Mouse (Mus musculus) T-helper 17 cell (primary cell): ENCODE data around the gene Smg6.

Experiments used
- in situ Hi-C, 2 experiments: fragments of 300-600 bp; cut with MboI, MseI; formaldehyde crosslinking; loops; 1 replicate in 1 of 2; 2 replicates in 1 of 2; pipeline ENCODE4 v1.15.1; 2025; ENCODE audit warnings: high pct_unique_total_duplicates in 2 of 2

Gene Smg6

DNA sequence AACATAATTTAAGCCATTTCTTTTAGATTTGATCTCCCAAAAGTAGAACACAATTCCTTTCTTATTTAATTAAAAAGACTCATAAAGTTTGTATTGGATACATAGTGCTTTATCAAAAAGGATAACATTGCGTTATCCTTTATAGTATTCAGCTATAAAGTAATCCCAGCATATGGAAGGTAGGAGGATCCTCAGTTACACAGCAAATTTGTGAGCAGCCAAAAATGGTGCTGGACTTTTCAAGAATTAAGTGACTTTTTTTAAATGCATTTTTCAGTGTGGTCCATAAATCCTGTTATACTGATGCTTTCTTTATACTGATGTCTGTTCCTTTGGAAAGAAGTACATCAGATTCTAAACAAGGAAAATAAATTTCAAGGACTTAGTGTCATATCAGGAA lies 169.1 kb downstream of the Smg6 start:
- in situ Hi-C loops = no loop called here

DNA sequence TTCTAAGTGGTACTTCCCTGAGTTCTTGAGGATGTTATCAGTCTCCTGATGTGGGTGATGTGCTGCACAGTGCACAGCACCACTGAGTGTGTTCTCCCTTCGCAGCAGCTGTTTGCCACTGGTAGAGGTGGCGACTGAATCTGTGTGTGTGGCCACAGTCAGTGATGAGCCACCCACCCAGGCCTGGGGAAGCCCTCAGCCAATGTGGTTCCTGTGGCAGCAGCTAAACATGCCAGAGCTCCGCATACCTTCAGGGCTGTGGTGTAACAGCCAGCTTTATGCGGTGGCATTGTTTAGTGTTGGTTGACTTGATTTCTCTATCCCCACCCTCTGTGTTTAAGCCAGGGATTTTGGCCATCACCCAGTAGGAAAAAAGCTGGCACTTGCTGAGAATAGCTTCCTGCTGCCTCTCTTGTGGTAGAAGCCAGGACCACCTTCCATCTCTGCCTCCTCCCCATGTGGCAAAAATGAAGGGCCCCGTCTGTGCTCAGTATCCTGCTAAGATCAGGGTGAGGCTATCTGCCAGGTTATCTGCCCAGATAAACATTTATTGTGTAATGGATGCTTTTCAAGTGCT lies 177.2 kb downstream of the Smg6 start:
- in situ Hi-C loops = no loop called here

DNA sequence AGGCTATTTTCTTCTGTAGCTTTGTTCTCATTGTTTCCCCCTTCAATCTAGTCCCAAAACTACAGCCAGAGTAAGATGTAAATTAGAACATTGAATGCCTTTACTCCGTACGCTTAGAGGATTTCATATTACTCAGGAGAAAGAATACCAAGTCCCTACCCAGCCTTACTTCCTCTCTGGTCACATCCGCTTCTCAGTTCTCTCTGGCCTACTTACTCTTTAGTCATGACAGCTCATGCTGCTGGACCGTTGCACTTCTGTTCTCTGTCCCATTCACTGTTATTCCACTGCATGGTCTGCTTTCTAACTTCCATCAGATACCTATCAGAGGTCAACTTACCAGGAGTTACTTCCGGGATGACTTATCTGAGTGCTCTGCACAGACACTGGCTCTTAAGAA lies 181.0 kb downstream of the Smg6 start:
- in situ Hi-C loops = no loop called here

DNA sequence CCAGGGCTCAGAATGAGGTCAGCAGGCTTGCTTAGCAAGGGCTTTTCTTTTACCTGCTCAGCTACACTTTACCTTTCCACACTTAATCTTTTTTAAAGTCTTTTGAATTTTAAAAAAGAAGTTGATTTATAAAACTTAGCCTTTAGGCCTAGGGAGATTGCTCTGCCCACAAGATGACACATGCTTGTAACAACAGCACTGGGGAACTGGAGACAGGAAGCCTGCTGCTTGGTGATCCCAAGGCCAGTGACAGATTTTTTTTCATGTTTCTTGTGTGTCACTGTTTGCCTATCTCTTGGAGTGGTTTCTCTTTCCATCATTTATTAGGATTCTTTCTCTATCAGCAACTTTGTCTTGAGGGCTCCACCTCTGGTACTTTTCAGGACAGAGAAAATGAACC lies 183.3 kb downstream of the Smg6 start:
- in situ Hi-C loops = no loop called here

DNA sequence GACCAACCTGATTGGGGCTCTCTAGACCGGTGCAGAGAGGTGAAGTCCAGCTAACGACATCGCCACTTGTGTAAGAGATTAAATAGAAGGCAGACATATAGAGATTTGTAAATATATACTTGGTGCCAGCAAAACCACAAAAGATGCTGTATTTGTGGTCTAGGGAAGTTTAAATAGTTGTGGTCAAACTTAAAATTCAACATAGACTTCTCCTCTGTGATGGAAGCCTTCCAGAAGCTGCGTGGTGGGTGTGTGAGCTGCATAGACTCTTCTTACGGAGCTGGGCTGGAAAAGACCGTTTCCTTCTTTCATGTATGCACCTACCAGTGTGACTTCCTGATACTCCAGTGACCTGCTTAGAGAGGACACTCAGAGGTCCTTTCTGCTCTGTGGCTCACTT lies 190.8 kb downstream of the Smg6 start:
- in situ Hi-C loops = no loop called here

DNA sequence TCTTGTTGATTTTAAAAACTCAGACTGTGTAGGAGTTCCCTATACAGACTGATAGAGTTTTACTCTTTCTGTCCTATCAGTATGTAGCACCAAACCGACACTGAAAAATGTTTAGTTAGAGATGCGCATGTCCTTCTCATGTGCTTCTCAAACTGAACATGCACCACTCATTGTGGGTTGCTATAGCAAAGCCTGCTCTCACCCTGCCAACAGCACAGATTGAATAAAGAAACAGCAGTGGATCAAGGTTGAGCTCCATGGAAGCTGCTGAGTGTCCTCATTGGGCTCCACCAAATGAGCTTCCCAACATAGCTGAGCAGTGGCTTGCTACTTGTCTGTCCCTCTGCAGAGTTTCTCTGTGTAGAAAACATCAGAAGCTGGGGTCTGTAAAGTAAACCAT lies 192.5 kb downstream of the Smg6 start:
- in situ Hi-C loops = no loop called here

DNA sequence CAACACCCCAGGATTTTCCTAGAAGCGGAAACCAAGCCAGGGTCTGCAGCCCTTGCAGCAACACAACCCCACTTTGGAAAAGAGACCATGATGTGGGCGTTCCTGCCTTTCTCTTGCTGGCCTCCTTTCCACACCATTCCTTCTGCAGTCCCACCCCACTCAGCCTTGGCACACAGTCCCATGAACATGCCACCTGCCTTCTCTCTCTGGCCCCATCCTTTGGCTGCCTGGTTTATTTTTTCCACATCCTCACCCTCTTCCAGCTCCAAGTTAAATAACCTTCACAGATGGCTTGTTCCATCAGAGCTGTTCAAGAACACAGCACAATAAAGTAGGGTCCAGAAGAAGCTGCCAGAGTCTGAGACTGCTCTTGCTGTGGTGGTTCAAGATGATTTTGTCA lies 193.7 kb downstream of the Smg6 start:
- in situ Hi-C loops = no loop called here

DNA sequence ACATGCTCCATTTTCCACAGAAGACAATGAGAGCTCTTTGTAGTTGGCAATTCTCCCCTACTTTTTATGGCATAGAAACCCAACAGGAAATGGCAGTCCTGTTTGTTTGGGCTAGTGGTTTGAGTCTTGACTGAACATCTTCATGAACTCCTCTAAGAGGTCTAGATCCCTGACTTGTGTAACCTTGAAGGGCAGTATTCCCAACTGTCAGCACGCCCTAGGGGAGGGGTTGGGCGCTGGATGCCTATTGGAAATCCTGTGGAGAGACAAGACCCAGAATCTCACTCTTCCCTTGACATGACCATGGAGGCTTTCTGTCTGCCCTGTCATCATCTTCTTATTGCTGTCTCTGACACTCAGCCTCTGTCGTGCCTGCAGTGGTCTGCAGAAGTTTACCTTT lies 194.2 kb downstream of the Smg6 start:
- in situ Hi-C loops = no loop called here

DNA sequence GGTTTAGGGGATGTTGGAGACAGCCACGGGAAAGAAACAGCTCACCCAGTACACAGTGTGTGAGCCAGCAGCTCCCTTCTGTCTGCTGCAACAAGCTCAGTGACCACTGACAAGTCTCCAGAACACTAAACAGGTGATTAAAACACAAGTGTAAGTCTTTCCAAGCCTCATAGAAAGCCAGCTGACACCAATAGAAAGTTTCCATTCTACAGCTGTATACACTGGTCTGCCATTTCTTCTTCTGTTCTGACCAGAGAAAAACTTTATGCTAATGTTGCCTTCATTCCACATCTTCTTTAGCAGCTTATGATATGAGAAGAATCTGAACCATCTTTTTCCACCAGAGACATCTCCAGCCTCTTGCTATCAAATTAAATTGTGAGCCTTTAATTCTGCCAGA lies 195.7 kb downstream of the Smg6 start:
- in situ Hi-C loops = no loop called here

DNA sequence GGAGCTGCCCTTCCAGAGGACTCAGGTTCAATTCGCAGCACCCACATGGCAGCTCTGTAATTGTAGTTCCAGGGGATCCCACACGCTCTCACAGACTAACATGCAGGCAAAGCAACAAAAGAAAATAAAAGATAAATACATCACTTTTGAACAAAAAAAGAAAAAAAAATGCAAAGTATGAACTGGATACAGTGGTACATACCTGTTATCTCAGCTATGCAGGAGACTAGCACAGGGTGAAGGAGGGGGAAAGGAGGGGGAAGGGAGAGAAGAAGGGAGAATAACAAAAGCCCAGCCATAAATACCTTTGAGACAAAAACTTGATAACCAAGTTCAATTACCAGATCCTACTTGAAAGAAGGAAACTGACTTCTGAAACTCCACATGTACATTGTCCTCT lies 198.8 kb downstream of the Smg6 start:
- in situ Hi-C loops = no loop called here

DNA sequence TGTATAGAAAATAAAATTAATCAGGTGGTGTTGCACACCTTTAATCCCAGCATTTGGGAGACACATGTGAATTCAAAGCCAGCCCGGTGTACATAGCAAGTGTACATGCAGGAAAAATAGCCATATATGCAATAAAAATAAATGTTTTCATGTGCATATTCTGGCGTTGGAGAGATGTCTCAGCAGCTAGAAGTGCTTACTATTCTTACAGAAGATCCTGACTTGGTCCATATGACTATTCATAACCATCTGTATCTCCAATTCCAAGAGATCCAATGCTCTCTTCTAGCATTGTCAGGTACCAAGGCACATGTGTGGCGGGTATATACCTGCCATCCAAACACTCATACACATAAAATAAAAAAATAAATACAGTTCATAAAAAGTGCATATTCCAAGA lies 200.8 kb downstream of the Smg6 start:
- in situ Hi-C loops = no loop called here

DNA sequence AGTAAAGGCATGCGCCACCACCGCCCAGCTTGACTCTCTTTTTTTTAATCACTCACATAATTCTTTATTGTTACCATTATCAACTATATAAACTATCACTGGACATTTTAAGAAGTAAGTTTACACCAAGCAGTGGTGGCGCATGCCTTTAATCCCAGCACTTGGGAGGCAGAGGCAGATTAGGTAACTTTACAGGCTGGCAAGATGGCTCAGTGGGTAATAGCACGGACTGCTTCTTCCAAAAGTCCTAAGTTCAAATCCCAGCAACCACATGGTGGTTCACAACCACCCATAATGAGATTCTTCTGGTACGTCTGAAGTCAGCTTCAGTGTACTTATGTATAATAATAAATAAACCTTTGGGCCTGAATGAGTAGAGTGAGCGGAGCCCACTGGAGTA lies 203.9 kb downstream of the Smg6 start:
- in situ Hi-C loops = no loop called here

DNA sequence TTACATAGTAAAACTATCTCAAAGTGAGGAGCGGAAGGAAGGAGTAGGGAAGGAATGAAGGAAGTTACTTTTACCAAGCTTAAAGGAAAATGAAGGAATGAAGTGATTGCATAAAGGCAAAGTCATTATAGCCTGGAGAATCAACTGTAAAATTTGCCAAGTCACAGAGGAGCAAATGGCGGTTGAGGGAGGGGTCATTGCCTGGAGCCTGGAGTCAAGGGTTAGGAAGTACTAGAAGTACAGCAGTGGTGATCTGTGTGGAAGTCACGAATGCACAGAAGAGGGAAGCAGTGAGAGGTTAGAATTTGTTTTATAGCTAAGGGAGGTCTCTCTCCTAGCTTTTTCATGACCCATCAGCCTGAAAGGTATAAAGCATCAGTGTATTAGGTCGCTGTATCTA lies 205.7 kb downstream of the Smg6 start:
- in situ Hi-C loops = no loop called here

DNA sequence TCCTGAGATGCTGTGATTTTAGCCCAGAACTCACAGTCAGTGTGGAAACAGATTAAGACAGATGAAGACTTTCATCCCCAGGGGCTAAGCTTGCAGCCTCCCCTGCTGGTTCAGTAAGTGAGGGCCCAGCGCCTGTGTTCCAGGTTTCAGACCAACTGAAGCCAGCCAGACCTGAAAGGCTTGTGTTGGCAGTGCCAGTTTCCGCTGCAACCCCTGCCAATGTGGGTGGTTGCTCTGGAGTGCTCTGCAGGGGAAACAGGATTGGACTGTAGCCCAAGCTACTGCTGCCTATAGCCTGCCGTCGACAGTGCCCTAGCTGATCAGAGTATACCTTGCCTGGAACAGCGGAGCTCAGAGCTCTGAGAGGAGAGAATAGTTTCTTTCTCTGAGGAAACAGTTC lies 206.7 kb downstream of the Smg6 start:
- in situ Hi-C loops = no loop called here

DNA sequence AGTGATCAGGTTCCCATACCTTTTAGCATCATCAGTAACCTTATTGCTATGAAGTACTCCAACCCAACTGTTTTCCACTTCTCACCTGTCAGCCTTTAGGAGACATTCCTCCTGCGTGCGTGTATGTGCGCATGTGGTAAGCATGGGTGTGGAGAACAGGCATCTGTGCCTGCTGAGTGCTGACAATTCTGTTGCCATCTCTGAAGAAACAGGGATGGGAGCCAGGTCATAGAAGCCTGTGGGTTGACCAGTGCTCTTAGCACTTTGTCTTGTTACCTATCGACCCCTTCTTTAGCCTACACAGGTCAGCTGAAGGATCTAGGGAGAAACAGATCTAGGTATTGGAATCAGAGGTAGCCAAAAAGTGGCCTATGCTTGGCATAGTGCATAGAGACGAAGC lies 207.8 kb downstream of the Smg6 start:
- in situ Hi-C loops = no loop called here

DNA sequence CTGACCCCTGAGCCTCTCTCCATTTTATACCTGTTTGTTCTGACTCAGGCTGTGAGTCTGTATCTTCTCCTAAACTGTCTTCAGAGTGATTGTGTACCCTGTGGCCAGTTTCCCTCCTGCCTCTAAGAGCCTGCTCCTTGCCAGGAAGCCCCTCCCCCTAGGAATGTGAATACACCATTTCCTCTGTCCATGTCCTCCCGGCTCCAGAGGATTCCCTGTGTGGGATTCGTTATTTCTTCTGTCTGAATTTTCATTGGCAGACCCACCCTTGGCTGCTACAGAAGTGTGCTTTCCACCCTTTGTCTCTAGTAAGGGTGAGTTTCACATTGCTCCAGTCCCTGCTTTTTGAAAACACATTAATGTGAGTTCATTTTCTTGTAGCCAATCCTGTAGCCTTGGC lies 208.3 kb downstream of the Smg6 start:
- in situ Hi-C loops = no loop called here

DNA sequence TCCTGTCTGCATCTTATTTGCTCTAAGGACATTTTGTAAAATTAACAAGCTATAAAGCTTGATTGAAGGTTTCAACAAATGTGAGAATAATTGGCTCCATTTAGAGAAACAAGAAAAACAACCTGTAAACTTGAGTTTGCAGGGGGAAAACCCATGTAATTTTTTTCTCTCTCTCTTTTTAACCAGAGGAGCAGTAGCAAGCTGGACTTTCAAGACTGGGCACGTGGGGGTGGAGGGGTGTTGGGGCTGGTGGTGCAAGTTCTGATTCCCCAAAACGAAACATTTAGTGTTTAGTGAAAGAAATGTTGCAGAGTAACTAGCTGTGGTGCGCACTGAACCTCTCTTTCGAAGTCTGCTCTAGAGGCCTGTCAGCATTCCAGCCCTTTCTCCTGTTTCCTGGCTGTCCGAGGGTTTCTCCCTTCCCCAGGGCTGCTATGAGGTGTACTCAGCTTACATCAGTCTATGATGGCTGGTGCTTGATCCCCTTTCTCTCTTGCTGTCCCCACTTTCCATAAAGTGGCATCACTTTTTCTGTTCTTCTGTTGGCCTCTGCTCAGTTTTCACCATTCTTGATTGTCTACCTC lies 209.0 kb downstream of the Smg6 start:
- in situ Hi-C loops = no loop called here

DNA sequence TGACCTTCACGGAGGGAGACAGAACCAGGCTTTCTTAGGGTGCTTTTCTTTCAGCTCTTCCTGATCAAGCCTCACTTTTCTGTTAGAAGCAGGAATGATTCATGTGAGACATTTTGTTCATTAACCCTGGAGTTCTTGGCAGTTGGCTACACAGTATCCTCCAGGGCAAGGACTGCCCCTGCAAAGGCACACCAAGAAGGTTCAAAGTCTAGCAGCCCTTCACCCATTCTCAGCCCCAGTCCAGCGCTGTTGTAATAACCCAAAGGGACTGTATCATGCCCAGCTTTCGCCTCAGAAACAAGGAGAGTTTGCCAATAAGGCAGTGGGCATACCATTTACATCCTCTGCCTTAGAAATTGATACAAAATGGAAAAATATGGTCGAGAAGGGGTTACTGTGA lies 209.7 kb downstream of the Smg6 start:
- in situ Hi-C loops = no loop called here

DNA sequence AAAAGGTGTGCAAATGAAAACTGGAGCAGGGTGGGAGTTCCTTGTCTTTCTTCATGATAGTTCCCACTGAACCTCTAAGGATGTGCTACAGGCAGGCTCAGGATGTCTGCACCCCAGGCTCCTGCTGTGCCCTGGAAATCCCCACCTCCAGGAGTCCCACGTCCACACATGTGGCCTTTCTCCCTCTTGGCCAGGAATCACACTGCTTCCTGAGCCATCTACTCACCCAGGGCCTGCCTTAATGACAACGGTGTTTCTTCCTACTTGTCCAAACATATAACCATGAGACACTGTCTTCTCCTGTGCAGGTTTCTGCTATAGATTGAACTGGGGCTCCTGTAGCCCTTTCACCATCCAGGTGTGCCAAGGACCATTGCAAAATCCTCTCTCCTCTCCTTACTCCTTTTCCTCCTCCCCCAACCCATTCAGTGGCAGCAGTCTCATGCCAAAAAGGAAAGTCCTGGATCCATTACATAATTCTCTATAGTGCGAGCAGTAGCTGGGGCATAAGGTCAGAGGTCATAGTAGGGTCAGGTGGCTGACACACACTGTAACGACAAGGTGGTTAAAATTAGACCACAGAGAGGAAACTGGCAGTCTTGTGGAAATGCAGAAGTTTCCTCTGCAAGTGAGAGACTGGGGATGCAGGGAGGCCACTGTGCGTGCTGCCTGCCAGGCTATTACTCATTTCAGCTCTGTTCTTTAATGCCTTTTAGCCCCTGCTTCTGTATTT lies 211.2 kb downstream of the Smg6 start:
- in situ Hi-C loops = no loop called here

DNA sequence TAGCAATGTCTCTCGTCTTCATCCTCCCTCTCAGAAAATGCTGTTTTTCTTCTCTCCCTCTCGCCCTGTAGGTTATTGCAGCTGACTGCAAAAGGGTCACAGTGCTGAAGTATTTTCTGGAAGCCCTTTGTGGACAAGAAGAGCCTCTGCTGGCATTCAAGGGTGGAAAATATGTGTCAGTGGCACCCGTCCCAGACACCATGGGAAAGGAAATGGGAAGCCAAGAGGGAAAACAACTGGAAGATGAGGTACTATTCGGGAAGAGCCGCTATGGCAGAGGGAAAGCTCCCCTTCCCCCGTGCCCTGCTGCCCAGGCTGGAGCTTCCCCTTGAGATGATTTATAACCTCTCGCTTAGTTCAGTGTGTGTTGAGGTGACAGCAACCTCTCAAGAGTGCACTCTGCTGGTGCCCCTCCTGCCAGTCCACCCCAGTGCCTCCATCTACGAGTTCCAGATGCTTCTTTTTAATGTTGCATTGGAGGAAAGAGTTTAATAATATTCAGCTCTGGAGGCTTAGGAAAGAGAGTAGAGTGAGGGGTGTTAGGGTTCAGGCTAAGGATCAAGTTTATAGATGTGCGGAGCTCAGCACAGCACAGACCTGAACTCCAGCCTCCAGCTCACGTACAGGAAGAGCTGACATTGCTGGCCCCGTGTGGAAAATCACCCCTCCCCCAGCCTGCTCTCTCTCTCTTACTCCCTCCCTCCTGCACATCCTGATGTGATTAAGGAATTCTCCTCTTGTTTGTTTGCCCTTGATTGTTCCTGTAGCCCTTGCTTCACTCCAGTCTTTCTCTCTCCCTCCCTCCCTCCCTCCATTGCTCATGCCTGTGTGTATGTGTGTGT lies 213.7 kb downstream of the Smg6 start:
- in situ Hi-C loops = no loop called here

DNA sequence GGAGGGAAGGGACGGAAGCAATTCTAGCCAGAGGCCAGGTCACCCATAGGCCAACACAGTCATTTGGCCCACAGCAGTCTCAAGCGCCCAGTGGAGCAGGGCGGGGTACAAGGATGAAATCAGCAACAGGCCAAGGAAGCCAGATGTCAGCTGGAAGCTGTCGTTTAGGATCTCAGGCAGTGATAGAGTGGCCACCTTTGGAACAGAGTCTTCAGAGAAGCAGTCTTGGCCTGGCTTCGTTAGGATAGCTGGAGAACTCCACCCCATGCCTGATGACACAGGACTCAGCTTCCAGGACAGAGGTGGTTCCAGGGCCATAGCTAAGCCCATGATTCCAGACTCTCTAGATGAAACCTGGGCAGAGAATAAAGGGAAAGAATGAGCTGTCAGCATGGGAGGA lies 214.8 kb downstream of the Smg6 start:
- in situ Hi-C loops = no loop called here

DNA sequence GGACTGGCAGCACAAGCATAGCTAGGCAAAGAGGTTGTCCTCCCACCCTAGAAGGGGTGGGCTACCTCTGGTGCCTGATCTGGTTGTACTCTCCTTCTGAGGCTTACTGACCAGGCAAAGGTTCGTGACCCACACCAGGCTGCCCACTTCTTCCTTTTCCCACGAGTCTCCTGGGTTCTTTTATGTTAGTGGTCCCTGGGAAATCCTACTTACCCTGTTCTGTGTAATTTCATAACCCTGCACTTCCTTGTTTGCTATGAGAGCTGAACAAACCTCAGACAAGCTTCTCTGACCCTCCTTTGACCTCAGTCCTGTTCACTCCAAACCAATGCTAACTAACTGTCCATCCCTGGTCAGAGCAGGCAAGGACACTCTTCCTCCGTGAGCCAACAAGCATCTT lies 215.4 kb downstream of the Smg6 start:
- in situ Hi-C loops = no loop called here

DNA sequence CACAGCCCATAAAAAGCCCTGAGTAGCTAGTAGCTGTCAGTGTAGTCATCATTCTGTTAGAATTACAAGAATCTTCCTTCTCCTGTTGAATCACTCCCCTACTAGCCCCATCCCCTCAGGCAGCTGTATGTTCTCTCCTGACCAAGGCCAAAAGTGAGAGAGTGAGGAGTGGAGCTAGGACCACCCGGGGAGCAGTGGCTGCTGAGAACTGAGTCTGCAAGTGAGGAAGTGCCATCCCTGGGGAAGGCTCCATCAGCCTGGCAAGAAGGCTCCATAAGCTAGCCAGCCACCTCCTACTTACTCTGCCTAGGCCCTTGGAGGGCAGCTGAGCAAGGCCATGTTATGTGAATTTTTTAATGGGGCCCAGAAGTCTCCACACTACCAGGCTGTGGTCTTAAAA lies 216.3 kb downstream of the Smg6 start:
- in situ Hi-C loops = no loop called here
